Mouse (Mus musculus): ENCODE data around the gene Rnd1. TPM values are rescaled to one million over a fixed set of nuclear protein-coding genes. Genes with fewer than 3 reads are reported as not detected.

Rnd1 gene
- polyA plus RNA-seq, 1 experiment, result 14.4 TPM

DNA sequence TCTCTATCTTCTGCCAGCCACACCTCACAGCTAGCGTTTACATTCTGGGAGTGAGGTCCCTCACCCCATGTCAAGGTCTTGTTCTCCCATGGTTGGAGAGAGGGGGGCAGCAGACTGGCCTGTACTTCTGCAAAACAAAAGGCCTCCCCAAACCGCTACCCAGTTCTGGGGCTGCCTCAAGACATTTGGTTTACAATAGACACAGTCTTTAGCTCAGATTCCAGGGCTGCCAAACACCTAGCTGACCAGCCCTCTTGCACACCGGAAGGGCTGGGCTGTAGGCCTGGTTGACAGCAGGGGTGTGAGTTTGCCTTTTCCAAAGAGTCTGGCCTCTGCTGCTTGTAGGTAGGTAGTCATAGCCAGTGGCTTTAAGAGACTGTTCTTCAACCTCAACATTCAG lies 40.1 kb downstream of the Rnd1 start:
- Histone ChIP-seq H3K79me2 (ENCODE audit: control insufficient read depth, insufficient read depth) (no peaks in the 10 kb centered on the region), H3K4me2 (ENCODE audit: low read depth) (no peak overlapping the region), H3K4me3 (no peak overlapping the region), H3K27me3 (ENCODE audit: control insufficient read depth, insufficient read depth, insufficient read length) (no peaks in the 10 kb centered on the region), H3K36me3 (ENCODE audit: control insufficient read depth, insufficient read depth) (peaks cover 5% of the 10 kb centered on the region), H3ac (ENCODE audit: control insufficient read depth, insufficient read length) (no peak overlapping the region)
- TF ChIP-seq REST (IDR thresholded peaks at IDR 0.05; ENCODE audit: insufficient read depth, insufficient read length), result no peak
- no peak for TF ChIP-seq SRF (IDR thresholded peaks at IDR 0.05; ENCODE audit: control insufficient read depth, insufficient read length, low read depth)
- TF ChIP-seq POLR2AphosphoS2 (IDR thresholded peaks at IDR 0.05; ENCODE audit: insufficient read length, low read depth), result no peak

DNA sequence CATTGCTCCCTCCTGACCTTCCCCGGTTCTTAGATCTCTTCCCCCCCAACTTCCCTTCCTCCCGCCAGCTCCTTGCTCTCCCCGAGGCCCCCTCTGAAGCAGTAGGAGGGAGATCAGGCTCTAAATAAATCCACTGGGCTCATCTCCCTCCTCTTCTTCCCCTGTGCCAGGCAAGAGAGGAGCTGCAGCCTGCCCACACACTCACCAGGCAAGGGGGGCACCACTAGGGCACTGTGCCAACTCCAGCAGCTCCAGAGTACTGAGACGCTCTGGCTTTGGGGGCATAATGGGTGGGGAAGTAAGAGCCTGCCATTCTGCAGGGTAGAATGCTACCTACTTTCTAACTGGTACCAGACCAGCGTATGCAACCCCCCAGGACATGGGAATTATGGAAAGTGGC lies 40.7 kb downstream of the Rnd1 start:
- Histone ChIP-seq H3K4me2 (ENCODE audit: low read depth) (no peak overlapping the region), H3ac (ENCODE audit: control insufficient read depth, insufficient read length) (no peak overlapping the region), H3K27me3 (ENCODE audit: control insufficient read depth, insufficient read depth, insufficient read length) (no peaks in the 10 kb centered on the region), H3K36me3 (ENCODE audit: control insufficient read depth, insufficient read depth) (peaks cover 4% of the 10 kb centered on the region), H3K79me2 (ENCODE audit: control insufficient read depth, insufficient read depth) (no peaks in the 10 kb centered on the region), H3K4me3 (no peak overlapping the region)
- TF ChIP-seq MYOG (IDR thresholded peaks at IDR 0.05; ENCODE audit: control insufficient read depth in 1 of 3, insufficient read depth in 1 of 3, insufficient read length in 2 of 3, low read depth in 2 of 3), result no peak
- no peak for TF ChIP-seq POLR2AphosphoS2 (IDR thresholded peaks at IDR 0.05; ENCODE audit: insufficient read length, low read depth)
- TF ChIP-seq TCF12 (IDR thresholded peaks at IDR 0.05; ENCODE audit: insufficient read depth, poor library complexity, severe bottlenecking), result no peak
- no peak for TF ChIP-seq MAX (IDR thresholded peaks at IDR 0.05; ENCODE audit: low read depth)
- no peak for TF ChIP-seq E2F4 (IDR thresholded peaks at IDR 0.05; ENCODE audit: insufficient read depth)
- TF ChIP-seq SRF (IDR thresholded peaks at IDR 0.05; ENCODE audit: control insufficient read depth, insufficient read length, low read depth), result no peak
- TF ChIP-seq POLR2A (IDR thresholded peaks at IDR 0.05; ENCODE audit: insufficient read length, low read depth), result no peak

DNA sequence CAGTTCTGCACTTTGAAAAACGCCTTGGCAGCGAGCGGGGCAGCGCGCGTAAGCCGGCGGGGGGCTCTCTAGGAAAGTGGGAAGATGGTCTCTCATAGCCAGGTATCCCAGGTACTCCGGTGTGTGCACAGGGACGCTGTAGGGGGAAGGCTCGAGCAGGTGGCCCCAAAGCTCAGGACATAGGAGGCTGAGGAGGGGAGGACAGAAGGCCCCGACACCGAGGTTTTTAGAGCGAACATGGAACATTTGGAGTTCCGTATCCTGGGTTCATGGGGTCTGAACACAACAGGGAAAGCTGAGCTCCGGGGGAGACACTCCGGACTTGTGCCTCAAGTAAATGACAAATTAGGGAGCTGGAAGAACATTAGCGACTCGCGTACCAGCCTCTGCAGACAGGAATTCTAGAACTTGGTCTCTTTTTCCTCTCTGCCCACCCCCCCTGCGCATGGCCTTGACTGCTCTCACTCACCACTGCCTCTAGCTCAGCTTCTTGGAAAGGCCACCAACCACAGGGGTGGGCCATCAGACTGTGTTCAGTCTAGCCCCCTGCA lies 41.9 kb downstream of the Rnd1 start:
- Histone ChIP-seq H3K36me3 (ENCODE audit: control insufficient read depth, insufficient read depth) (no peaks in the 10 kb centered on the region), H3K79me2 (ENCODE audit: control insufficient read depth, insufficient read depth) (no peaks in the 10 kb centered on the region), H3ac (ENCODE audit: control insufficient read depth, insufficient read length) (peak overlapping the region; percentile 3), H3K4me2 (ENCODE audit: low read depth) (peak overlapping the region; percentile 77), H3K27me3 (ENCODE audit: control insufficient read depth, insufficient read depth, insufficient read length) (no peaks in the 10 kb centered on the region), H3K4me3 (peak overlapping the region; percentile 46)
- TF ChIP-seq MAX (IDR thresholded peaks at IDR 0.05; ENCODE audit: low read depth) (no peak), MYOD1 (IDR thresholded peaks at IDR 0.05; ENCODE audit: control insufficient read depth in 1 of 3, insufficient read length in 2 of 3, low read depth in 2 of 3) (no peak), CEBPB (IDR thresholded peaks at IDR 0.05; ENCODE audit: insufficient read depth, poor library complexity, severe bottlenecking) (no peak), REST (IDR thresholded peaks at IDR 0.05; ENCODE audit: insufficient read depth, insufficient read length) (no peak), POLR2AphosphoS2 (IDR thresholded peaks at IDR 0.05; ENCODE audit: insufficient read length, low read depth) (no peak), MYOG (IDR thresholded peaks at IDR 0.05; ENCODE audit: control insufficient read depth in 1 of 3, insufficient read depth in 1 of 3, insufficient read length in 2 of 3, low read depth in 2 of 3) (no peak), E2F4 (IDR thresholded peaks at IDR 0.05; ENCODE audit: insufficient read depth) (no peak), USF1 (IDR thresholded peaks at IDR 0.05; ENCODE audit: low read depth) (no peak), TCF12 (IDR thresholded peaks at IDR 0.05; ENCODE audit: insufficient read depth, poor library complexity, severe bottlenecking) (no peak), TCF3 (IDR thresholded peaks at IDR 0.05; ENCODE audit: insufficient read length, low read depth) (no peak), SRF (IDR thresholded peaks at IDR 0.05; ENCODE audit: control insufficient read depth, insufficient read length, low read depth) (no peak), POLR2A (IDR thresholded peaks at IDR 0.05; ENCODE audit: insufficient read length, low read depth) (no peak)

DNA sequence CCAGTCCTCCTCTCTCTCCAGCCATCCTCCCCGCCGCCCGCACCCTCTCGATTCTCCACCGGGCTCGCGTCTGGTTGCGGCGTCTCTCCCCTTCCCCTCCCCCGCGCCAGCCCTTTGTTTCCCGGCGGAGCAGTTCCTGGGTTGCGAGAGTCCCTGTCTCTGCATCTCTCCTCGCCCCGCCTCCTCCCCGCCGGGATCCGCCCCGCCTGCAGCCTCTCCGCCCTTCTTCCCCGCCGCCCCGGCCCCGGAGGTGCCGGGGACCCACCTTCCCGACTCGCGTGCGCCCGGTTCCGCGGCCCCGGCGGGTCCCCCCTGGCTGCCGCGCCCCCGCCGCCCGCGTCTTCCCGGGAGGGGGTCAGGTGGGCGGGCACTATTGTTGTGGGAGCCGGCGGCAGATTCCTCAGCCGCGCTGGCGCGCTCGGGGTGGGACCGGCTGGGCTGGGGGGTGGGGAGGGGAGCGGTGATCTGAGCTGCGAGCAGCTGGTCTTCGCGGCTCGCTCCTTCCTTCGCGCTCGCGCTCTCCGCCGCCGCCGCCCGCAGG lies 42.6 kb downstream of the Rnd1 start:
- Histone ChIP-seq H3K27me3 (ENCODE audit: control insufficient read depth, insufficient read depth, insufficient read length) (no peaks in the 10 kb centered on the region), H3K4me2 (ENCODE audit: low read depth) (peak overlapping the region; percentile 98), H3K79me2 (ENCODE audit: control insufficient read depth, insufficient read depth) (no peaks in the 10 kb centered on the region), H3ac (ENCODE audit: control insufficient read depth, insufficient read length) (peak overlapping the region; percentile 3), H3K36me3 (ENCODE audit: control insufficient read depth, insufficient read depth) (no peaks in the 10 kb centered on the region), H3K4me3 (peak overlapping the region; percentile 46)
- no peak for TF ChIP-seq SRF (IDR thresholded peaks at IDR 0.05; ENCODE audit: control insufficient read depth, insufficient read length, low read depth)
- no peak for TF ChIP-seq USF1 (IDR thresholded peaks at IDR 0.05; ENCODE audit: low read depth)
- no peak for TF ChIP-seq TCF3 (IDR thresholded peaks at IDR 0.05; ENCODE audit: insufficient read length, low read depth)
- TF ChIP-seq MYOD1 (IDR thresholded peaks at IDR 0.05; ENCODE audit: control insufficient read depth in 1 of 3, insufficient read length in 2 of 3, low read depth in 2 of 3), result peak in 2 of 3 experiments; percentile 41 to 87
- TF ChIP-seq MYOG (IDR thresholded peaks at IDR 0.05; ENCODE audit: control insufficient read depth in 1 of 3, insufficient read depth in 1 of 3, insufficient read length in 2 of 3, low read depth in 2 of 3), result peak in 2 of 3 experiments; percentile 65 to 82
- no peak for TF ChIP-seq MAX (IDR thresholded peaks at IDR 0.05; ENCODE audit: low read depth)
- peak; percentile 63 for TF ChIP-seq POLR2A (IDR thresholded peaks at IDR 0.05; ENCODE audit: insufficient read length, low read depth)
- no peak for TF ChIP-seq E2F4 (IDR thresholded peaks at IDR 0.05; ENCODE audit: insufficient read depth)

DNA sequence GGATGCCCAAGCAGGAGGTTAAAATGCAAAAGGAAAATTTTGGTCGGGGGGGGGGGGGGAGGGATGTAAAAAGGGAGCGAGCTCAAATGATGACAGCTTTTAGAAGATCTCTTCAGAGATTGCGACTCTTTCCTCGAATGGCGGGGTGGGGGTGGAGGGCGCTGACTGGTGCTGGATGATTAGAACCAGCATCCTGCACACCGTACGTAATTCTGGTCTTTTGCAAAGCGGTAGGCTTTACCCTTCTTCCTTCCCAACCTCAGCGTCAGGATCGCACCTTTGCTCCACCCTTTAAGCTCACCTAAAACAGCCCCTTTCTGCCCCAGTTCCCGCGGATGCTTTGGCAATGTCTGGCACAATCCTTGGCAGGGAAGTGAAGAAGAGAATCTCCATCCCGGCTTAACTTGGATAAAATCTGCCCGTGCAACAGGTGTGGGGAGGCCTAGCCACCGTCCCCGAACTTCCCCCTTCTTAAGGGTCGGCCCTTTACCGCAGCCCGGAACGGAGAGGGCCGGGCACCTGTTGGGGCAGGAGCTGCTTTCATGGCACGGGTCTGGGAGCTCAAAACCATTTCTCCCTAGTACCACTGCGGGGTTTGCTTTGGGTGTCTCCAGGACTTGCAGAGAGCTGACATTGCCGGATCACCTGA lies 43.3 kb downstream of the Rnd1 start:
- no peaks in the 10 kb centered on the region for H3K36me3 ChIP-seq (ENCODE audit: control insufficient read depth, insufficient read depth)
- H3ac ChIP-seq (ENCODE audit: control insufficient read depth, insufficient read length), result peak overlapping the region; percentile 3
- peak overlapping the region; percentile 46 for H3K4me3 ChIP-seq
- H3K4me2 ChIP-seq (ENCODE audit: low read depth), result peak overlapping the region; percentile 98
- no peaks in the 10 kb centered on the region for H3K27me3 ChIP-seq (ENCODE audit: control insufficient read depth, insufficient read depth, insufficient read length)
- H3K79me2 ChIP-seq (ENCODE audit: control insufficient read depth, insufficient read depth), result no peaks in the 10 kb centered on the region
- TF ChIP-seq MYOD1 (IDR thresholded peaks at IDR 0.05; ENCODE audit: control insufficient read depth in 1 of 3, insufficient read length in 2 of 3, low read depth in 2 of 3), result peak in 2 of 3 experiments; percentile 51 to 52
- TF ChIP-seq SRF (IDR thresholded peaks at IDR 0.05; ENCODE audit: control insufficient read depth, insufficient read length, low read depth), result no peak
- peak in 1 of 3 experiments; percentile 70 for TF ChIP-seq MYOG (IDR thresholded peaks at IDR 0.05; ENCODE audit: control insufficient read depth in 1 of 3, insufficient read depth in 1 of 3, insufficient read length in 2 of 3, low read depth in 2 of 3)

All from myocyte (in vitro differentiated cells).